Mouse (Mus musculus): Measurements from ENCODE around the gene Zfp882.
"Not testable (repeated sequence)": the region's sequence is repeated elsewhere in the genome, so short reads cannot be mapped to it uniquely, and the experiment has no call there.

Zfp882 gene

DNA sequence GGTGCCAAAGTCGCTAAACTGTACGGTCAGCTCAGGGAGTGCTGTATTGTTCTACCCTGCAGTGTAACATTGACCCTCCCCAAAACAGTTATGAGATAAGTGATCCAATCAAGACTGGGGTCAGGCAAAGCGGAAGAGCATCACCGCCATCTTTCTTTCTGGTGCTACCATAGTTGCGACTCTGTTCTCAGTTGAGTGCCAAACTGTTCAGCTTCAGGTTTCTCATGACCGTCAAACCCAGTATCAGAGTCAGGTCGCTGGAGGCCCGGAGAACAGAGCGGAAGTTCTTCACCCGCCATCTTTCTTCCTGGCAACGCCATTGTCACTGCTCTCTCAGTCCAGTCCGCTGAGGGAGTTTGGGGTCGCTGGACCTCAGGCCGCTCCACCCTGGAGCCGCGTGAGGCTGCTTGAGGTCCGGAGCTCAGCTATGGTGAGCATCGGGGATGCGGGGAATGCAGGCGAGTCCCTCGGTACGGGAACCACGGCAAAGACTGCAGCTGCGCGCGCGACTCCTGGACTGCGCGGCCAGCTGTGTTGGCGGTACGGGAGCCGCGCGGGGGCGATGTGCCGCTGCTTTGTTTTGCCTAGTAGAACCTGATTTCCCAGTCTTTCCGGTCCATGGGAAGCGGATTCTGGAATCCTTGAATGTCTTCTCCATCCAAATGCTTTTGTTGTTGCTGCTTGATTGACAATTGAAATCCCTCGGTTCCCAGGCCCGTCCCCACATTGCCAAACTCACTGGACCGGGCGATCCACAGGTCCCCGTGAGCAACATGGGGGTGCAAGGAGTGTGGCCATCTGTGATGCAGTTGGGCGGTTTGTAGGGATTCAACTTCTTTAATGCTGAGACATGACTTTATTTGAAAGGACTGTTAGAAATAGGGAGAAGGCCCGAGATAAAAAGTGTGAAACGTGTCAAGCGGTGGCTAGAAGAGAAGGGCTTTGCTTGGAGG lies at the start of gene Zfp882, which contains the start of gene Zfp617:
Gene Zfp882 (plus strand): TSS at position 300 of the 953 bp plus-strand sequence.
Gene Zfp617 (plus strand): TSS at position 327 of the 953 bp plus-strand sequence.
- peak; percentile 89 to 92 for DNase-seq

DNA sequence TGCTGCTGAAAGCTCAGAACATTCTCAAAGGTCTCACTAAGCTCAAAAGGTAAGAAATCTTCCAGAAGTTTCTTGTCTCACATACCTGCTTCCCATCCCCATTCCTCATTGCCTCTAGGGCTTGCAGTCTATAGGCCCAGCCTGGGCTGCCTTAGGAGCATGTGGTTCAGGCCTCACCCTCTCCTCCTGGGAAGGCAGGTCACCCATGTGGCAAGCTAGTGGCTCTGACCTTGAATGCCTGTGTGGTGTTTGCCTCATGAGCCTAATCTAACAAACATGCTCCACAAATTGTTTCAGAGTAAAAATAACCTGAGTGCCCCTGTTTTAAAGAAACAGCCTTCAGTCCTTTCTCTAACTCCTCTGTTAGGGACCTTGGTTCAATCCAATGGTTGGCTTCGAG lies 46.9 kb upstream of the Zfp882 start:
- not testable (repeated sequence) for DNase-seq

GRCm38 (mm10) chr8:71862038-71862437 lies 46.4 kb upstream of the Zfp882 start:
- not testable (repeated sequence) for DNase-seq

- peak; percentile 49 to 63 for DNase-seq
Measured at GRCm38 (mm10) chr8:71881618-71882274, 26.7 kb upstream of the Zfp882 start, which contains the start of gene Zfp709. Zfp709 (plus strand) TSS chr8:71882019.

GRCm38 (mm10) chr8:71900666-71901065 lies 7.7 kb upstream of the Zfp882 start:
- DNase-seq, result not testable (repeated sequence)

DNA sequence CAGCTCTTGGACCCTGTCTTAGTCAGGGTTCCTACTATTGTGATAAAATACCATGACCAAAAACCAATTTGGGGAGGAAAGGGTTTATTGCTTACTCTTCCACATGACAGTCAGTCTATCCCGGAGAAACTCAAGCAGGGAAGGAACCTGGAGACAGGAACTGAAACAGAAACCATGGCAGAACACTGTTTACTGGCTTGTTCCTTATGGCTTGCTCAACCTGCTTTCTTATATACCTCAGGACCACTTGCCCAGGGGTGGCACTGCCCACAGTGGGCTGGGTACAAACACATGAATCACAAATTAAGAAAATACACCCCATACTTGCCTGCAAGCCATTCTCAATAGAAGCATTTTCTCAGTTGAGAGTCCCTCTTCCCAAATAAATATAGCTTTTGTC lies 5.3 kb upstream of the Zfp882 start:
- not testable (repeated sequence) for DNase-seq

- no peak for DNase-seq
Measured at GRCm38 (mm10) chr8:71906809-71907208, 1.6 kb upstream of the Zfp882 start.

DNA sequence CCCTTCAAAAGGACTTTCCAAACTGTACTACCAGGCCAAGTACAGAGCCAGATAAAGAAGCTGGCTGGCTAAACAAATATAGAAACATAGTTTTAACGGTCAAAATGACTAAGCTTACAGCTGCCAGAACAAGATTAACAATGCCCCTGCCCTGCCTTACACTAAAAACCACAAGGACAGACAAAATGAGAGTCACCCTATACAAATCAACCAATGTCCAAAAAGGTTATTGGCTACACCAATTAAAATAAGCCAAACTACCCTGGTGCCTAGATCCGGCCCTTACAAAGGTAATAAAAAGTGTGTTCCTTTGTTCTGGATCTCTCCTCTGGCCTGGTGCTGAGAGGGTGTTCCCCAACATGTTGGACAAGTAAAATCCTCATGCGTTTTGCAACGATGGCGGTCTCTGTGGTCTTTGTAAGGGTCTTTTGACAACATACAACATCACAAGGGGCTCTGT lies 580 bp upstream of the Zfp882 start:
- no peak for DNase-seq

- DNase-seq, result no peak
Measured at GRCm38 (mm10) chr8:71912286-71912685, 3.9 kb downstream of the Zfp882 start.

- DNase-seq, result peak; percentile 96 to 97
Measured at GRCm38 (mm10) chr8:71922567-71923401, 14.4 kb downstream of the Zfp882 start.

DNA sequence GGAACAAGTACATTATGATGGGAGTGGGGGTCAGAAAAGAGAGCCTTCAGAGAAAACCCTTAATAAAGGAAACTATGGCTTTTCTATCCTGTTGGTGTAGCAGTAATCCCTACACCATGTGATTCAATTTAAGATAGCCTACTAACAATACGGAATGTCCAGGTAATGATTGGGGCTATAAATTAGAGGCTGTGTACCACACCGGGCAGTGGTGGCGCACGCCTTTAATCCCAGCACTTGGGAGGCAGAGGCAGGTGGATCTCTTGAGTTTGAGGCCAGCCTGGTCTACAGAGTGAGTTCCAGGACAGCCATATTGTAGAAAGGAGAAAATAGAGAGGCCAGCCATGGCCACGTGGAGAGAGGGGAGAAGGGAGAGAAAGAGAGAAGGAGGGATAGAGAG lies 17.4 kb downstream of the Zfp882 start:
- no peak for DNase-seq

DNA sequence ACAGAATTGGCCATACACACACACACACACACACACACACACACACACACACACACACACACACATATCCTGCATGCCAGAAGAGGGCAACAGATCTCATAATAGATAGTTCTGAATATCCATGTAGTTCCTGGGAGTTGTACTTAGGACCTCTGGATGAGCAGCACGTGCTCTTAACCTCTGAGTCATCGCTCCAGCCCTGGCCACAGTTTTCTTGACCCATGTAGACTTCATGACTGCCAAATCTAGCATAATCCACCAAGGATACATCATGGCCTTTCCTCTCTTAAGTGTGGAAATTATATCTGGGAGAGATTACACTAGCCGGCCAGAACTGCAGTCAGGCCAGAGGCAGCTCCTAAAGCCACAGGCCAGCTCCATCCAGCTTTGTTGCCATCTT lies 18.1 kb downstream of the Zfp882 start:
- peak in 1 of 2 experiments; percentile 8 for DNase-seq

GRCm38 (mm10) chr8:71927779-71928178 lies 19.4 kb downstream of the Zfp882 start:
- no peak for DNase-seq

DNA sequence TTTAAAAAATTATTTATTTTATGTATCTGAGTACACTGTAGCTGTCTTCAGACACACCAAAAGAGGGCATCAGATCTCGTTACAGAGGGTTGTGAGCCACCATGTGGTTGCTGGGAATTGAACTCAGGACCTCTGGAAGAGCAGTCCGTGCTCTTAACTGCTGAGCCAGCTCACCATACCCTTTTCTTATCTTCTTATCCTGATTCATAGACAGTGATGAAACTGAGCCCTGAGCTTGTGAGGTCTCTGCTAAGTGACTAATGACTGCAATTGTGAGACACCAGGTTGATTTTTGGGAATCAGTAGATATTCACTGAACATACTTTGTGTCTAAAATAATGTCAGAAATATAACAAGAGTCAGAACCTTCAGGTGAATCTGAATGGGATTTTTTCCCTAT lies 29.6 kb downstream of the Zfp882 start:
- DNase-seq, result not testable (repeated sequence)

DNA sequence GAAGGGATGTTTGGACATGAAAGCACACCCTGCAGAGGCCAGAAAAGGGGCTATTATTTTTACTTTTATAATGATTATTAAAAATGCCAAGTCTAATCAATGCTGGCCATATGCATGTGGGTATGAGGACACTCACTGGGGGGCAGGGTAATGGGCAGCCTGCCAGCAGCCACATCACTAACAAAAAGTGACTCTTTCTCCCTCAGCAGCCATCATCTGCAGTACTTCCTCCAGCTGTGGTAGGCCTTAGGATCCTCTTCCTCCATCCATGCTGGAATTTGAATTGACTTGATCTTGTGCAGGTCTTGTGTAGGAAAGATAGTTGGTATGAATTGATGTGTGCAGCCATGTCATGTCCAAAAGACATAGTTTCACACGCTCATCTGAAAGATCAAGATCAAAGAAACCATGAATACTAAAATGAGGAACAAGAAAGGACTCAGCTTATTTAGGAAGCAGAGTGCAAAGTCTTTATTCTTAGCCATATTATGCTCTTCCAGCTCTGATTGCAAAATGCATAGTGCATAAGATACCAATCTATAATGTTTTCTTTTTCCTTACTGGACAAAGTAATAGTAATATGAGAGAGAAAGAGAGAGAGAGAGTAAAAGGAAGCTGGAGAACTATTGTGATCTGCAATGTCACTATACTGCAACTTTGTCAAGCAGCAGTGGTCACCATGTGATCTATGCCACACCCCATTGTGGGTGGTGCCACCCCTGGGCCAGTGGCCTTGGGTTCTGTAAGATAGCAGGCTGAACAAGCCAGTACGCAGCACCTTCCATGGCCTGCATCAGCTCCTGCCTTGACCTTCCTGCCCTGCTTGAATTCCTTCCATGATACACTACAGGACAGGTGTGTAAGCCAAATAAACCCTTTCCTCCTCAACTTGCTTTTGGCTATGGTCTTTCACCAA lies 32.1 kb downstream of the Zfp882 start:
- DNase-seq, result no peak

GRCm38 (mm10) chr8:71941776-71942175 lies 33.4 kb downstream of the Zfp882 start:
- no peak for DNase-seq

GRCm38 (mm10) chr8:71948624-71949023 lies 40.2 kb downstream of the Zfp882 start:
- no peak for DNase-seq

GRCm38 (mm10) chr8:71950482-71951221 lies 42.2 kb downstream of the Zfp882 start, which contains the start of gene Zfp961:
Zfp961 (plus strand) TSS chr8:71951038.
- DNase-seq, result peak; percentile 97 to 99

DNA sequence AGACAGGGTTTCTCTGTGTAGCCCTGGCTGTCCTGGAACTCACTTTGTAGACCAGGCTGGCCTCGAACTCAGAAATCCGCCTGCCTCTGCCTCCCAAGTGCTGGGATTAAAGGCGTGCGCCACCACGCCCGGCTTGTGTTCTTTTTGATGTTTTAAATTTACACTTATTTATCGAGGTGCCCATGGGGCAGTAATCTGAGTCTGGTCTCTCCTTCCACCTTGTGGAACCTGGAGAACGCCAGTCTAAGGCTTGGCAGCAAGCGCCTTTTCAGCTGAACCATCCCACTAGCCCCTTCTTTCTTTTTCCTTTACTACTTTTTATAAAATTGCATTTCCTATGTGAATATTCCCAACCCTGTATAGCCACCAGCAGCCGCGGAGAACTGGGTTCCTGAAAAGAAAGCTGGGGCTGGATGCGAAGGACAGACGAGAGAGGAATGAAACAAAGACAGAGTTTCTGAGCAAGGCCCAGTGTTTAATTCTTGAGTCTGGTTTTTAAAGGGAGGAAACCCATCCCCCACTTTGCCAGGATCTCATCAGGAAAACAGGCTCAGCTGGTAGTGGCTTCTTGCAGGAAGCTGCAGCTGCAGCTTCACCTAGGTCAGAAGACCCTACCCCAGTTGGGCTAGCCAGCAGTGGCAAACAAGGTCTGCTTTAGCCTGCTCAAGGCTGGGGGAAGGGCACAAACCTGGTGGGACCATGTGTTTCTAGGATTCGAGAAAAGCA lies 43.2 kb downstream of the Zfp882 start:
- DNase-seq, result no peak

DNA sequence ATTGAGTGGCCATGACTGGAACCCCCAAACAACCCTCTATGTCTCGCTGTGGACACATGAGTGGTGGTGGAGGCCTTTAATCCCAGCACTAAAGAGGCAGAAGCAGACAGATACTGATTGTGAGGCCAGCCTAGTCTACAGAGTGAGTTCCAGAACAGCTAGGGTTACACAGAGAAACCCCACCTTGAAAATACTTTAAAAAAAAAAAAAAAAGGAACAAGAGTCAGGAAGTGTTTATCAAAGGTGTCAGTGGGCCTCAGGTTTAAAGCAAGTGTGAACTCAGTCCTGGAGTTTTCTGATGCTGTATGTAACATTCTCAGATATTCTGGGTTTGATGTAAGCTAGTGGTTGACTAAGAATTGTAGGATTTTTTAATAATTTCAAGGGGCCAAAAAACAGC lies 44.1 kb downstream of the Zfp882 start:
- DNase-seq, result no peak
